Mouse (Mus musculus) yolk sac, embryonic 10.5 days (tissue): Measurements from ENCODE around the gene Fto.

Experiments used
- DNase-seq: peaks from one replicate; pipeline ENCODE4 v3.0.0-alpha.2; 2017; ENCODE audit warnings: low spot score

Gene Fto

DNA sequence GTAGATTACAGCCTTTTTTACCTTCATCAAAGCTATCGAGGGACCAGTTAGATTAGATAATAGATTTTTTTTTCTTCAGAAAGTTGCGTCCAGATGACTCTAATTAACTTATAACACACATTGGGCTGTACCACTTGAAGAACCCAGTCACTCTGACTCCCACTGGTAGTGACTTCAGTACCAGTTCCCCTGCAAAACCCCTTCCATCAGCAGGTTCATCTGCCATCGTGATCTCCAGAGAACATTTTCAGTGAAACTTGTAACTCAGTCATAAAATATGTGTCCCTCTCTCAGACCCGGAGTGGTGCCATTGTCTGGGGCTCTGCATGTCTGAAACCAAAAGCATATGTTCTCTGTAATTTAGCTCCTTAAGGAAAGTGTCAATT is 211.5 kb downstream of the Fto start:
- no peak for DNase-seq

GRCm38 (mm10) chr8:91525342-91525817 is 212.1 kb downstream of the Fto start:
- peak; percentile 74 for DNase-seq

DNA sequence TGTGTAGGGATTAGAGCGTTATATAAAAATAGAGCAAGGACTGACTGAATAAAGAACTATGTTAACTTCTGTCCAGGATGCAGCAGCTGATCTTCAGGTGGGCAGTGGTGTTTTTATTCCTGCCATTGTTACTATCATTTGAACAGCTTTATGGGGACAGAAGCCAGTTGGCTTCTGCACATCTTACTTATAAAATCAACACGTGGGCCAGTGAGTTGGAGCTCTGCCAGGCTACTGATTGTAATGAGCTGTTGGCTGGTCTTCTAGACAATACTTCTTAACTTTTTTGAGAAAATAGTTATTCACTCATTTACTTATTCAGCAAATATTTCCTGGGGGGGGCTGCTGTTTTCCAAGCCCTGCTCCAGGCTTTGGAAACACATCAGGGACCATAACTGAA is 215.6 kb downstream of the Fto start:
- DNase-seq: no peak

GRCm38 (mm10) chr8:91529699-91530098 is 216.4 kb downstream of the Fto start:
- DNase-seq: peak; percentile 33

GRCm38 (mm10) chr8:91530656-91531055 is 217.3 kb downstream of the Fto start:
- DNase-seq: no peak

DNA sequence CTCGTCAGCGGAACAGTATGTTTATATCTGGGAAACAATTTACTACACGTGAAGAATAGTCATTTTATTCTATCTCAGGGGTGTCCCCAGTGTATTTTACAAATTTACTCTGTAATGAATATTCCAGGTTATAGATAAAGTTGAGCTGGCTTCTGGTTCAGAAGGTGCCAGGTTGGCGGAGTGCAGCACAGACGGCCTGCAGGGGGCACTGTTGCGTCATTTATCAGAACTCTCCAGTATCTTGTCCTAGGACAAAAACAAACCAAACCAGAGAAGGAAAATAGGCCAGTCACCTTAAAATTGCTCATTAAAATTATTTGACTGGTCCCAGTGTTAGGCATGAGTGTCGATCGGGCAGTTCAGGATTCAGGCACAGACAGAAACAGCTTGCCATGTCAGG is 218.6 kb downstream of the Fto start:
- peak; percentile 50 for DNase-seq

DNA sequence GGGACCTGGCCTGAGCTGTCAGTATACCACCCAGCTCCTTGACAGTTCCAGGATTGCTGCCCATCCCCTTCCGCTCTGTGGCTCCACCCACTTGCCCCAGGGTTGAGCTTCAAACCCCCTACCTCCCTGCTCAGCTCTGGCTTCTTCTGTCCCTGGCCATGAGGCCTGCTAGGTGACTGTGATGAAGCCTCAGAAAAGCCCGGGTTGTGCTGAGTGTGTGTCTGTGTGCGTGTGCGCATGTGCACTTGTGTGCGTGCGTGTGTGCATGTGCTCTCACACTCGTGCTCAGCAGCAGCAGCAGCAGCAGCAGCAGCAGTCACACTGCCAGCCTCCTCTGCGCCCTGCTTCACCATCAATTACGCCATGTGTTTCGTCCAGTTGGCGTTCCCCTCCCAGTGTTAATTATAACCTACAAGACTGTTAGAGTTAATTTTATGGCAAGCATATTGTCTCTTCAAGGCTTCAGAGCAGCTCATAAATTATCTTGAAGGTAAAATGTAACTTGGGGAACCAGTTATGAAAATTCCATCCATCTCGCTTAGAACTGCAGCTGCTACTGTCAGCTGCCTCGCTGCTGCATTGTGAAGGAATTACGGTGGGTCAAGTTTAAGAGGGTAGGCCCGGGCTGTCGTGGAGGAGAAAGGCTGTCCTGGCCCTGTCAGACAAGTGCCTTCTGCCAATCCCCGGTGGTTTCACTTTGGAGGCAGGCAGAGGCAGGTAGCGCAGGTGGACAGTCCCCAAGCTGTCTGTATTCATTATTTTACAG is 219.5 kb downstream of the Fto start:
- DNase-seq: no peak

- DNase-seq: no peak
Measured at GRCm38 (mm10) chr8:91534752-91535151, 221.4 kb downstream of the Fto start.

GRCm38 (mm10) chr8:91538109-91538508 is 224.8 kb downstream of the Fto start:
- no peak for DNase-seq

DNA sequence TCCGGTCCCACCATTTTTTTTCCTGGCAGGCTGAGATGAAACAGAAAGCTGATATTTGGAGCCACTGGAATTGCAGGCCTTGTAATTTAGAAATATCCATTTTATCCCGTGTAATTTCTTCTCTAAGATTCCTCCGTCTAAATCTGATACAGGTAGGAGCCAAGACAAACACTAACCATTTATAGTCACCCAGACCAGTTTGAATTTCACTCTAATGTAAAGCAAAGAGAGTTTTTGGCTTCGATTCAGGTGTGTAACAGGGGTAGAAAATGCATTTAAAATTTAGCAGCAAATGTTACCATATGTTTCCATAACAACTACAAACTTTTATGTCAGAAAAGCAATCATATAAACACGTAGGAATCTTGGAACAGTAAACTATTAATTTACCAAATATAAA is 225.6 kb downstream of the Fto start:
- DNase-seq: no peak

- DNase-seq: no peak
Measured at GRCm38 (mm10) chr8:91539586-91539985, 226.3 kb downstream of the Fto start.

- no peak for DNase-seq
Measured at GRCm38 (mm10) chr8:91541229-91541628, 227.9 kb downstream of the Fto start.

- no peak for DNase-seq
Measured at GRCm38 (mm10) chr8:91545561-91545960, 232.2 kb downstream of the Fto start.

- no peak for DNase-seq
Measured at GRCm38 (mm10) chr8:91546599-91546998, 233.3 kb downstream of the Fto start.

DNA sequence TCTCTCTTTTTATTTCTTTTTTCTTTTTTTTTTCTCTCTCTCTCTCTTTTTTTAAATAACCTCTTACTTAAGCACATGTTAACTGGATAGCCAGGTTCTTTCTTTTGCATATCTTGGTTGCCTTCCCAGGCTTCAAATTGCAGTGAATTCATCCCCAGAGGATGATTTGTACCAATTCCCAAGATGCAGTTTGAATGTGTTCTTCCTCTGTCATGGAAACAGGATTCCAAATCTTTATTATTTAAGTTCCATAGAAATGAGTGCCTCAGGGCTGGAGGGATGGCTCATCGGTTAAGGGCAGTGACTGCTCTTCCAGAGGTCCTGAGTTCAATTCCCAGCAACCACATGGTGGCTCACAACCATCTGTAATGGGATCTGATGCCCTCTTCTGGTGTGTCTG is 236.8 kb downstream of the Fto start:
- DNase-seq: no peak

GRCm38 (mm10) chr8:91551166-91551765 is 237.9 kb downstream of the Fto start:
- no peak for DNase-seq

GRCm38 (mm10) chr8:91551775-91552538 is 238.6 kb downstream of the Fto start:
- DNase-seq: no peak

DNA sequence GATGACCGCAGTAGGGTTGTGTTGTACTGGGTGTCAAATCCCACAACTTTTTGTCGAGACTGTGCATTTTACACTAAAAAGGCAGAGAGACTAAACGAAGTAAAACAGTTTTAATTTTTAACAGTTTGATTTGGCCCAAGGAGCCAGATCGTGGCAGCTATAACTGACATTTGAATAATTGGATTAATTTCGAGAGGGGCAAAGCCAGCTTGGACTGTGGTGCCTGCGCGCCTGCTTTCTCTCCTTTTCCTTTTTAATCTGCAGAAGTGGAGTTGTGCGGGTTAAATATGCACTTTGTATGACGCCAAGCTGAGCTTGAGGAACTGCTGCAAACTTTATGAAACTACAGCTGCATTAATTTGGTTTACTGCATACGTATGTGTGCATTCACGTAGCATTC is 239.3 kb downstream of the Fto start:
- no peak for DNase-seq

- no peak for DNase-seq
Measured at GRCm38 (mm10) chr8:91553387-91553786, 240.1 kb downstream of the Fto start.

DNA sequence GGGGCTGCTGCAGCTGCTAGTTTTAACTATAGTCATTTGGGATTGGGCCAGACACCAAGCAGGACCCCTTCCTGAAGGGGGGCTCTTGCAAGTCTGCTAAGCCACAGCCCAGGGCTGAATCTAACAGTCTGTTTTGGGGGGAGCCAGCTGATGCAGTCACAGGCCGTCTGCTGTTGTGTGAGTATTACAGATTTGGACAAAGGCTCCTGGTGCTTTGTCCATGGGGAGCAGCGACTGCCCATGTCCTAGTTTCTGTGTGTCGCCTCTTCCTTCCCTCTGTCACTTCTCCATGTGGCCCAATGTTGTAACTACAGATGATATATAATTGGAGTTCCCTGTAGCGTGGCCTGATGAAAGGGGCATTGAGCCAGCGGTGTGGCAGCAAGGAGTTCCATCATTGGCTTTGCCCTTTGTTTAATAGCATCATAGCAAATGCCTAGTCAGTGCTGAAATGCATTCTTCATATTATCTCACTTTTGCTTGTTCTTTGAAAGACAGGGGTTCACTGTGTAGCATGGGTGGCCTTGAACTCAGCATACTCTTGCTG is 243.8 kb downstream of the Fto start:
- no peak for DNase-seq

GRCm38 (mm10) chr8:91558408-91558807 is 245.1 kb downstream of the Fto start:
- no peak for DNase-seq

GRCm38 (mm10) chr8:91560017-91560591 is 246.8 kb downstream of the Fto start:
- no peak for DNase-seq
